Mouse (Mus musculus): ENCODE results near the gene Vmn2r105.

DNA sequence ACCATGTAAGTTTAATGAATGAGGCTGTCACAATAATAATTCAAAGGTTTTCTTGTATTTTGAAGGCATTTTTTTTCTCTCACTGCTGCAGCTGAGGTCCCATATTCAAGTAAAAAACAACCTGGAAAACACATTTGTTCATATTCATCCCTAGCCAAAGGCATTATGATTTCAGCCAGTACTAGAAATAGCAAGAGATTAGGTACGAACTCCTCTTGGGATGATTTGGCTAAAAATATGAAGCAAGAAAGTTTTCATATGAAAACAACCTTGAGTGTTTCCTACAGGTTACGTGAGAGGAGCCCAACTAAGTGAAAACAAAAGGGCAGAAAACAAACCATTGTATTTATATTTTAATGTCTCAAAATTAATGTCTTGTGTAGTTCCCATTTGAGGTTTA lies at the start of gene Vmn2r105:
- TF ChIP-seq GATA1 (IDR thresholded peaks at IDR 0.05; ENCODE audit: low read length) (no peak), TAL1 (IDR thresholded peaks at IDR 0.05; ENCODE audit: low read length) (no peak)

Data from erythroblast, embryonic 14.5 days (primary cell).